Mouse (Mus musculus) neural tube, embryonic 14.5 days (tissue): ENCODE data around the gene Dctn1. TPM values are rescaled to one million over a fixed set of nuclear protein-coding genes. Genes with fewer than 3 reads are reported as not detected.

Experiments
- ATAC-seq: fragments of 200-750 bp; cut with Nextera tagmentation; 2 replicates; pipeline ENCODE4 v1.8.0; 2017; ENCODE audit warnings: low read depth, mild to moderate bottlenecking, moderate TSS enrichment, moderate library complexity
- H3K27ac ChIP-seq: fragments of 300-500 bp; sonication (generic); 2 replicates; pipeline ENCODE4 v1.5.1; 2014; ENCODE audit warnings: low read depth, mild to moderate bottlenecking, control low read depth, low read length, moderate library complexity, mixed read lengths
- H3K27me3 ChIP-seq: fragments of 300-500 bp; sonication (generic); 2 replicates; pipeline ENCODE4 v1.6.1; 2014; ENCODE audit warnings: low read length; ENCODE audit not compliant: control insufficient read depth, insufficient read depth
- H3K36me3 ChIP-seq: fragments of 300-500 bp; sonication (generic); 2 replicates; pipeline ENCODE4 v1.6.1; 2014; ENCODE audit warnings: low read length, mixed read lengths; ENCODE audit not compliant: control insufficient read depth, insufficient read depth
- H3K4me1 ChIP-seq: fragments of 300-500 bp; sonication (generic); 2 replicates; pipeline ENCODE4 v1.6.1; 2014; ENCODE audit warnings: low read length; ENCODE audit not compliant: control insufficient read depth, insufficient read depth
- H3K4me2 ChIP-seq: fragments of 300-500 bp; sonication (generic); 2 replicates; pipeline ENCODE4 v1.6.1; 2014; ENCODE audit warnings: mild to moderate bottlenecking, low read depth, low read length, control low read depth
- H3K4me3 ChIP-seq: fragments of 300-500 bp; sonication (generic); 2 replicates; pipeline ENCODE4 v1.5.1; 2014; ENCODE audit warnings: low read depth, low read length, control low read depth, mixed read lengths
- H3K9ac ChIP-seq: fragments of 300-500 bp; sonication (generic); replicated peaks from 2 replicates; pipeline ENCODE4 v1.6.1; 2014; ENCODE audit warnings: low read depth, mild to moderate bottlenecking, control low read depth, low read length, mixed read lengths
- H3K9me3 ChIP-seq: fragments of 300-500 bp; sonication (generic); 2 replicates; pipeline ENCODE4 v1.6.1; 2016; ENCODE audit warnings: low read length; ENCODE audit not compliant: control insufficient read depth
- WGBS: fragments of 180-500 bp; shearing (Covaris S2); extraction: QIAGEN DNeasy Blood & Tissue Kit; methylation state at CpG from one replicate; pipeline ENCODE4 v1.1.7; 2014; 5-methylcytosine and 5-hydroxymethylcytosine counted together
- polyA plus RNA-seq: library from polyadenylated mRNA; unstranded; fragments of >200 nt; fragmentation: Nextera tagmentation; extraction: Ambion mirVana; gene quantifications from 2 replicates; pipeline ENCODE4 v1.2.1, GENCODE M21; 2014

The Dctn1 gene
- polyA plus RNA-seq, 1 experiment from 2014 or later: 122 TPM

DNA sequence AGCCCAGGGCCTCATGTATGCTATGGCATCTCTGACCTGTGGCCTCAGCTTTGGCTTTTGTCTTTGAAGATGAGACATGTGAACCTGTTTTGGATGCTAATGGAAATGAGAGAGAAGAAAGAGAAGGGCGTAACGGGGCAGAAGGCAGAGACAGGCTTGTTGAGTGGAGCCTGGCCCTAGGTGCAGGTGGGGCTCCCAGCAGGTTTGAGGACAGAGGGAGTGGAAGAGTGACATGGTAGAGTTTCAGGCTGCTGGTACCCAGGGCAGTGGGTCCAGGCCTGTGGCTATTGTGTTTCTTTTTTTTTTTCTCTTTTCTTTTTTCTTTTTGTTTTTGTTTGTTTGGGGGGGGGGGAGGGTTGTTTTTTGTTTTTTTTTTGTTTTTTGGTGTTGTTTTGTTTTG, 81.4 kb downstream of the Dctn1 start:
- WGBS: 92% methylated on average over 2 of the region's 2 CpGs
- no peak overlapping the region for H3K27ac ChIP-seq
- no peak for ATAC-seq
- H3K4me3 ChIP-seq: no peak overlapping the region
- H3K4me2 ChIP-seq: no peak overlapping the region
- H3K36me3 ChIP-seq: no peaks in the 10 kb centered on the region
- no peaks in the 10 kb centered on the region for H3K27me3 ChIP-seq
- H3K9ac ChIP-seq: no peak overlapping the region
- no peaks in the 10 kb centered on the region for H3K9me3 ChIP-seq
- no peaks in the 10 kb centered on the region for H3K4me1 ChIP-seq

Other genes with a start within 250 kb of the Dctn1 start
- gene Sema4f, start 226.2 kb upstream of the Dctn1 start, polyA plus RNA-seq: 13.7 and 19.5 TPM in 2 replicates
- not detected in 2 replicates for gene M1ap, start 219.0 kb upstream of the Dctn1 start, polyA plus RNA-seq
- gene Dok1, start 132.4 kb upstream of the Dctn1 start, polyA plus RNA-seq: 1.0 and 2.0 TPM in 2 replicates
- 4.2 and 6.1 TPM in 2 replicates for gene Loxl3, start 131.7 kb upstream of the Dctn1 start, polyA plus RNA-seq
- gene Aup1, start 111.4 kb upstream of the Dctn1 start, polyA plus RNA-seq: 122 and 123 TPM in 2 replicates
- 37.8 and 45.9 TPM in 2 replicates for gene Htra2, start 110.6 kb upstream of the Dctn1 start, polyA plus RNA-seq
- 0.24 and 0.54 TPM in 2 replicates for gene Dqx1, start 108.1 kb upstream of the Dctn1 start, polyA plus RNA-seq
- 7.1 TPM in 1 of 2 replicates, not detected in the other for gene Tlx2, start 95.6 kb upstream of the Dctn1 start, polyA plus RNA-seq
- 44.9 and 46.6 TPM in 2 replicates for gene Pcgf1, start 88.1 kb upstream of the Dctn1 start, polyA plus RNA-seq
- not detected in 2 replicates for gene Lbx2, start 79.6 kb upstream of the Dctn1 start, polyA plus RNA-seq
- 5.6 and 6.3 TPM in 2 replicates for gene Ccdc142, start 64.3 kb upstream of the Dctn1 start, polyA plus RNA-seq
- 3.7 and 4.3 TPM in 2 replicates for gene Gm42688, start 64.3 kb upstream of the Dctn1 start, polyA plus RNA-seq
- 118 and 119 TPM in 2 replicates for gene Mrpl53, start 56.9 kb upstream of the Dctn1 start, polyA plus RNA-seq
- 21.9 and 25.3 TPM in 2 replicates for gene Mogs, start 50.4 kb upstream of the Dctn1 start, polyA plus RNA-seq
- gene Wbp1, start 44.4 kb upstream of the Dctn1 start, polyA plus RNA-seq: 129 and 146 TPM in 2 replicates
- gene Ino80b, start 40.5 kb upstream of the Dctn1 start, polyA plus RNA-seq: 13.5 and 14.3 TPM in 2 replicates
- 6.3 and 8.8 TPM in 2 replicates for gene Rtkn, start 30.5 kb upstream of the Dctn1 start, polyA plus RNA-seq
- gene Wdr54, start 9.5 kb upstream of the Dctn1 start, polyA plus RNA-seq: 18.2 and 25.7 TPM in 2 replicates
- 4.2 and 7.8 TPM in 2 replicates for gene 1700003E16Rik, start 9.5 kb upstream of the Dctn1 start, polyA plus RNA-seq
- gene Slc4a5, start 53.9 kb downstream of the Dctn1 start, polyA plus RNA-seq: not detected in 2 replicates
- 28.7 and 30.7 TPM in 2 replicates for gene Mthfd2, start 160.0 kb downstream of the Dctn1 start, polyA plus RNA-seq
- 22.3 and 32.2 TPM in 2 replicates for gene Mob1a, start 160.1 kb downstream of the Dctn1 start, polyA plus RNA-seq
- gene Bola3, start 183.2 kb downstream of the Dctn1 start, polyA plus RNA-seq: 57.3 and 57.5 TPM in 2 replicates